Mouse (Mus musculus): ENCODE data around the gene Vsx1. TPM values are rescaled to one million over a fixed set of nuclear protein-coding genes. Genes with fewer than 3 reads are reported as not detected.

Vsx1 gene
- polyA plus RNA-seq, 1 experiment from 2014 or later: not detected

DNA sequence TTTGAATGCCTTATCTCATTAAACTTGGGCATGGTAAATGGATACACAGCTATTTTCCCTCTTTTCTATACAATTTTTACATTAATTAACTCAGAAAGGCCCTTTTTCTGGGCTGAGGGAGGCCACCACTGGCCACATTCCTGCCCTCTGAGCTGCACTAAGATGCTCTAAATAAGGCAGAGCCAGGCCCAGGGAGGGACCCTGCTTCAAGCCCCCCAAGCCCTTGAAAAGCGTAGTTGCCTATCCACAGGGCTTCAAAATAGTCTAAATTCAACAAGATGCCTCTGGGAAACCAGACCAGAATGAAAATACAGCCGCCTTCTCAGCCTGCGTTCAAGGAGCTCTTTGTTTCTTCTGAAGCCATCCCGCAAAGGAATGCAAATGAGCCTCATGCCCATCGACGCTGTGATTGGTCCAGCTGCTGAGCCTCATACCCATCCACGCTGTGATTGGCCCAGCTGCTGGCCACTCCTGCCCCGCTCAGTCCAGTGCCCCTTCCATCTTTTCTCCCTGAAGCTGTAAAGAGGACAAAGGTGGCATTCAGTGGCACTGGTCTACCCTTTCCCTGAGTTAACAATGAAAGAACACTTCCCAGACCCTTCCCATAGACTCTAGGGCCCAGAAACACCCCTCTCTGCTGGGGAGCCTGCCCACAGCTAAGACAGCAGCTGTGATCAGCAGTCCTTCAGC is 45.3 kb downstream of the Vsx1 start:
- no peak for ATAC-seq (ENCODE audit: insufficient number of reproducible peaks, low FRiP score)
- Histone ChIP-seq H3K36me3 (no peaks in the 10 kb centered on the region), H3K9me3 (replicated peaks) (no peaks in the 10 kb centered on the region), H3K27ac (ENCODE audit: poor library complexity, severe bottlenecking) (no peak overlapping the region), H3K4me2 (no peak overlapping the region), H3K4me1 (replicated peaks) (no peaks in the 10 kb centered on the region), H3K27me3 (replicated peaks) (no peaks in the 10 kb centered on the region), H3K9ac (no peak overlapping the region), H3K4me3 (no peak overlapping the region)
- 66% methylated on average over 8 of the region's 8 CpGs for WGBS

DNA sequence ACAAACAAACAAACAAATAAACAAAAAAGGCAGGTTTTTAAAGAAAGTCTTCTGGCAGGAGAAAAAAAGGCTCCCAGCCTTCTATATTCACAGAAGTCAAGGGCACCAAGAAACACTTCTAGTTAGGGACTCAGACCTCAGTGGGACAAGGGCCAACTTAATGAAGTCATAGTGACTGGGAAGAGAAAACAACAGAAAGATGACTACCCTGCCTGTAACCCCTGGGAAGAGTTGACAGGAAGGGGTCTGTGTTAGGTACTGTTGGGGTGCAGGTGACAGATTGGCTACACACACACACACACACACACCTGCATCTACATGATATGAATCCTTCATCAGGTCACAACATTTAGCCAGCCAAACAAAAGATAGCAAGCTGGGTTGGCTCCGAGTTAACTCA is 46.0 kb downstream of the Vsx1 start:
- no peak overlapping the region for H3K9ac ChIP-seq
- H3K27me3 ChIP-seq (replicated peaks): no peaks in the 10 kb centered on the region
- H3K4me3 ChIP-seq: no peak overlapping the region
- no peak overlapping the region for H3K27ac ChIP-seq (ENCODE audit: poor library complexity, severe bottlenecking)
- ATAC-seq (ENCODE audit: insufficient number of reproducible peaks, low FRiP score): no peak
- 77% methylated on average over 1 of the region's 1 CpGs for whole genome bisulfite sequencing
- no peaks in the 10 kb centered on the region for H3K9me3 ChIP-seq (replicated peaks)
- no peaks in the 10 kb centered on the region for H3K4me1 ChIP-seq (replicated peaks)
- H3K4me2 ChIP-seq: no peak overlapping the region
- no peaks in the 10 kb centered on the region for H3K36me3 ChIP-seq

DNA sequence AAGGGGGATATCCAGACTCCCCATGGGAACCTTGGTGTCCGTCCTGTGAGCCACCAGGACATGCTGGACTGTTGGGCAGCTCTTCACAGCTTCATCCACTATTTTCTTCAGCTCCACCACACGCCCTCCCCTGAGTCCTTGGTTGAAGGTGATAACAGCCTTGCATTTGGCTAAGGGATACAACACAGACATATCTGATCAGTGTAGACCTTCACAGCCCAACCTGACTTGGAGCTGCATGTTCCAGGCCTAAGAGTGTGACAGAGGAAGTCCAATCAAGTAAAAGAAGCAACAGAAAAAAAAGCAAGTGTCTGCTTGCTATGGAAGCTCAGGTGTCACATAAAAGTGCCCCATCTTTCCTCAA is 50.8 kb downstream of the Vsx1 start:
- H3K9me3 ChIP-seq (replicated peaks): 0 out of 2 replicates have a peak, but pooled peaks cover 4% of the 10 kb centered on the region
- no peak overlapping the region for H3K4me2 ChIP-seq
- no peak overlapping the region for H3K4me3 ChIP-seq
- H3K4me1 ChIP-seq (replicated peaks): no peaks in the 10 kb centered on the region
- no peak overlapping the region for H3K27ac ChIP-seq (ENCODE audit: poor library complexity, severe bottlenecking)
- no peaks in the 10 kb centered on the region for H3K27me3 ChIP-seq (replicated peaks)
- H3K9ac ChIP-seq: no peak overlapping the region
- WGBS: 38% methylated on average over 2 of the region's 2 CpGs
- no peaks in the 10 kb centered on the region for H3K36me3 ChIP-seq
- no peak for ATAC-seq (ENCODE audit: insufficient number of reproducible peaks, low FRiP score)

DNA sequence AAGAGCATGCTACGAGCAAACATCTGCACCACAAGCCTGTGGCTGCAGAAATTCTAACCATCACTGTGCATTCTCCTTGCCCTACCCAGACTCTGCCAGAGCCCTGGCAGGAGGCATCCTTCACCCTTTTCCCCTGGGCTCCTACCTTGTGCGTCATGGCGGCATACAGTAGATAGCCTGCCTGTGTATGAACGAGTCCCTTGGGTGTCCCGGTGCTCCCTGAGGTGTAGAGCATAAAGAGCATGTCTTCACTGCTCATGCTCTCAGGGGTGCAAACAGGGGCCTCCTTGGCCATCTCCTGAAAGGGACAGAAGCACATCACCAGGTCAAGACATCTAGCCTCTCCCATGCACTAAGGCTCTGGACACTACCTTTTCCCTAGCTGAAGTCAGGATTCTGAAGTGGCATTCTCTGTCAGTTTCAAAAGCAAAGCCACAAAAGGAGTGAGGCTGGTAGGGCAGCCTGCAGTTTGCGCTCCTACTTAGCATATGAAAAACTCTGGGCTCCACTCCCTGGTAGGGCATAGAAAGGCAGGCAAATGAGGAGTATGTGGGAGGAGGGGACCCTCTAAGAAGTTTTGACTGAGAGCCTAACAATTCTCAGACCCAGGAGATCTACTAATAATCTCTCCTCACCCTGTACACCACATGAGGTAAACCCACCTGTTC is 51.3 kb downstream of the Vsx1 start:
- Histone ChIP-seq H3K4me2 (no peak overlapping the region), H3K9me3 (replicated peaks) (0 out of 2 replicates have a peak, but pooled peaks cover 4% of the 10 kb centered on the region), H3K27ac (ENCODE audit: poor library complexity, severe bottlenecking) (no peak overlapping the region), H3K27me3 (replicated peaks) (no peaks in the 10 kb centered on the region), H3K36me3 (no peaks in the 10 kb centered on the region), H3K4me3 (no peak overlapping the region), H3K9ac (no peak overlapping the region), H3K4me1 (replicated peaks) (no peaks in the 10 kb centered on the region)
- no peak for ATAC-seq (ENCODE audit: insufficient number of reproducible peaks, low FRiP score)
- WGBS: 66% methylated on average over 6 of the region's 6 CpGs

DNA sequence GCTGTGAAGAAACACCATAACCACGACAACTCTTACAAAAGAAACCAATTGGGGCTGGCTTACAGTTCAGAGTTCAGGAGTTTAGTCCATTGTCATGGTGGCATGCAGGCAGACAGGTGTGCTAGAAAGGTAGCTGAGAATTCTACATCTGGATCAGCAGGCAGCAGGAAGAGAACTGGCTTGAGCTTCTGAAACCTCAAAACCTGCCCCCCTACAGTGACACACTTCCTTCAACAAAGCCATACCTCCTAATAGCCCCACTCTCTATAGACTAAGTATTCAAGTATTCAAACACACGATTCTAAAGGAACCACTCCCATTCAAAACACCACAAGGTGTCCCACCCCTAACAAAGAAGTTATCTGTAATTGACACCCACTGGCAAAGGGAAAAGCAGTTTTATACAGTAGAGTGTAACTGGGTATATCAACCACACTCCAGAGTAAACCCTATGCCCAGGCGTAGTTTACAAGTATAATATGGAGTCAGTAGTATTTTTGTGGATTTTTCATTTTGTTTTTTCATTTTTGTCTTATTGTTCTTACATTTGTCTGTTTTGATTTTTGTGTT is 53.2 kb downstream of the Vsx1 start:
- H3K36me3 ChIP-seq: no peaks in the 10 kb centered on the region
- no peak overlapping the region for H3K4me2 ChIP-seq
- H3K27ac ChIP-seq (ENCODE audit: poor library complexity, severe bottlenecking): no peak overlapping the region
- WGBS: 70% methylated on average over 3 of the region's 3 CpGs
- ATAC-seq (ENCODE audit: insufficient number of reproducible peaks, low FRiP score): no peak
- no peaks in the 10 kb centered on the region for H3K27me3 ChIP-seq (replicated peaks)
- 0 out of 2 replicates have a peak, but pooled peaks cover 4% of the 10 kb centered on the region for H3K9me3 ChIP-seq (replicated peaks)
- no peak overlapping the region for H3K4me3 ChIP-seq
- H3K9ac ChIP-seq: no peak overlapping the region
- no peaks in the 10 kb centered on the region for H3K4me1 ChIP-seq (replicated peaks)

Other genes starting within 250 kb of the Vsx1 start
- 4.6 and 4.8 TPM in 2 replicates for gene Zfp442, start 237.9 kb downstream of the Vsx1 start, polyA plus RNA-seq (2016; fragmentation: Nextera tagmentation; extraction: Ambion mirVana)
- gene Zfp345, start 204.3 kb downstream of the Vsx1 start, polyA plus RNA-seq (2016; fragmentation: Nextera tagmentation; extraction: Ambion mirVana): 0.08 and 0.12 TPM in 2 replicates
- gene Cst7, start 118.9 kb downstream of the Vsx1 start, polyA plus RNA-seq (2016; fragmentation: Nextera tagmentation; extraction: Ambion mirVana): 0.19 and 0.34 TPM in 2 replicates
- 29.3 and 32.5 TPM in 2 replicates for gene Apmap, start 80.8 kb downstream of the Vsx1 start, polyA plus RNA-seq (2016; fragmentation: Nextera tagmentation; extraction: Ambion mirVana)
- 11.1 and 12.7 TPM in 2 replicates for gene Acss1, start 20.9 kb downstream of the Vsx1 start, polyA plus RNA-seq (2016; fragmentation: Nextera tagmentation; extraction: Ambion mirVana)
- gene Entpd6, start 59.7 kb upstream of the Vsx1 start, polyA plus RNA-seq (2016; fragmentation: Nextera tagmentation; extraction: Ambion mirVana): 21.1 and 21.2 TPM in 2 replicates
- 212 and 213 TPM in 2 replicates for gene Pygb, start 97.4 kb upstream of the Vsx1 start, polyA plus RNA-seq (2016; fragmentation: Nextera tagmentation; extraction: Ambion mirVana)
- 47.9 and 49.2 TPM in 2 replicates for gene Abhd12, start 215.4 kb upstream of the Vsx1 start, polyA plus RNA-seq (2016; fragmentation: Nextera tagmentation; extraction: Ambion mirVana)
- gene Gins1, start 216.0 kb upstream of the Vsx1 start, polyA plus RNA-seq (2016; fragmentation: Nextera tagmentation; extraction: Ambion mirVana): 30.5 and 34.2 TPM in 2 replicates

All from heart, embryonic 12.5 days (tissue).